Mouse (Mus musculus) intestine, postnatal 0 days (tissue): ENCODE measurements around the gene Acox2. TPM values are rescaled to one million over a fixed set of nuclear protein-coding genes. Genes with fewer than 3 reads are reported as not detected.

ENCODE experiments used
- ATAC-seq: fragments of 200-750 bp; cut with Nextera tagmentation; 2 replicates; pipeline ENCODE4 v1.8.0; 2017; ENCODE audit warnings: mild to moderate bottlenecking, moderate TSS enrichment, moderate library complexity
- H3K27ac ChIP-seq: fragments of 300-500 bp; sonication (generic); 2 replicates; pipeline ENCODE4 v1.5.1; 2014; ENCODE audit warnings: mild to moderate bottlenecking, low read depth, low read length, moderate library complexity
- H3K27me3 ChIP-seq: fragments of 300-500 bp; sonication (generic); replicated peaks from 2 replicates; pipeline ENCODE4 v1.6.1; 2014; ENCODE audit warnings: low read length, mixed read lengths; ENCODE audit not compliant: control insufficient read depth, insufficient read depth
- H3K36me3 ChIP-seq: fragments of 300-500 bp; sonication (generic); 2 replicates; pipeline ENCODE4 v1.6.1; 2014; ENCODE audit warnings: mild to moderate bottlenecking, moderate library complexity; ENCODE audit not compliant: control insufficient read depth, insufficient read depth
- H3K4me1 ChIP-seq: fragments of 300-500 bp; sonication (generic); replicated peaks from 2 replicates; pipeline ENCODE4 v1.6.1; 2014; ENCODE audit warnings: antibody characterized with exemption, low read length, mixed read lengths; ENCODE audit not compliant: control insufficient read depth, insufficient read depth
- H3K4me2 ChIP-seq: fragments of 300-500 bp; sonication (generic); replicated peaks from 2 replicates; pipeline ENCODE4 v1.6.1; 2014; ENCODE audit warnings: low read depth, mild to moderate bottlenecking, moderate library complexity
- H3K4me3 ChIP-seq: fragments of 300-500 bp; sonication (generic); 2 replicates; pipeline ENCODE4 v1.5.1; 2014; ENCODE audit warnings: low read depth, low read length
- H3K9ac ChIP-seq: fragments of 300-500 bp; sonication (generic); 2 replicates; pipeline ENCODE4 v1.6.1; 2014; ENCODE audit warnings: mild to moderate bottlenecking, low read depth, low read length
- H3K9me3 ChIP-seq: fragments of 300-500 bp; sonication (generic); 2 replicates; pipeline ENCODE4 v1.6.1; 2016; ENCODE audit warnings: mixed run types; ENCODE audit not compliant: control insufficient read depth
- CTCF ChIP-seq: sonication (generic); IDR thresholded peaks from 2 replicates; pipeline ENCODE4 v1.5.1; 2016; ENCODE audit warnings: low read depth, mild to moderate bottlenecking, control low read depth, antibody characterized with exemption, moderate library complexity
- WGBS: fragments of 180-500 bp; shearing (Covaris S2); extraction: QIAGEN DNeasy Blood & Tissue Kit; methylation state at CpG from one replicate; pipeline ENCODE4 v1.1.7; 2014; 5-methylcytosine and 5-hydroxymethylcytosine counted together
- polyA plus RNA-seq: library from polyadenylated mRNA; unstranded; fragments of >200 nt; fragmentation: Nextera tagmentation; extraction: Ambion mirVana; gene quantifications from 2 replicates; pipeline ENCODE4 v1.2.1, GENCODE M21; 2015

The Acox2 gene
- polyA plus RNA-seq, 1 experiment from 2014 or later: 9.3 TPM

DNA sequence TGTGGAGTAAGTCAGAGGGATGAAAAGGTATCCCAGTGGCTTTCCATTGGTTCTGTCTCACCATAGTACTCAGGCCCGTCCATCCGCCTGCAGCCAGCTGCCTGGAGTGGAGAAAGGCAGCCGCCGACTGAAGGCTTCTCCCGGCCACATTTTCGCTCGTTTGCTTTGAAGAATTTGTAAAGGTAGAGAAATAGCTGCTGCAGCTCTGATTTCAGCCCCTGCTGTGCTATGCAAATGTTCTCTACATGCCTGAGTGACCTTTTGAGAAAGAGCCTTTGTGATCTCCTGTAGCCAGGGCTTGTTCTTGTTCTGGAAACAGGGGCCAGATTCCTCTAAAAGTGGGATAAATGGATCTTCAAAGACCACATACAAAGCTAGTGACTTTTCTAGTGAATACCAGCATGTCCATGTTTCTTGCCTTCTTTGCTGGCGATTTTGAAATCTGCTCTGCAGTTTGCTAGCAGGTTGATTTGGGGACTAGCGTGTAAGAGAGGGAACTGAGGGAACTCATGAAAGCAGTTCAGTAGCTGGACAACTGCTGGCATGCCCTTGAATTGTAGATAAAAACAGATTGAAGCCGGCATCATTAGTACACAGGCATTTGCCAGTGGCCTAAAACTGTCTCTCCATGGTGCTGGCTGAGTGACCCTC lies 40.3 kb downstream of the Acox2 start:
- no peak for ATAC-seq
- no peaks in the 10 kb centered on the region for H3K9me3 ChIP-seq
- H3K36me3 ChIP-seq: peaks cover 14% of the 10 kb centered on the region; the same call in 1 of the 2 replicates
- H3K27ac ChIP-seq: no peak overlapping the region
- H3K4me2 ChIP-seq: no peak overlapping the region
- H3K4me1 ChIP-seq: no peaks in the 10 kb centered on the region
- no peak overlapping the region for H3K4me3 ChIP-seq
- TF ChIP-seq CTCF: no peak
- H3K27me3 ChIP-seq: no peaks in the 10 kb centered on the region
- WGBS: 71% methylated on average over 10 of the region's 10 CpGs
- H3K9ac ChIP-seq: no peak overlapping the region

DNA sequence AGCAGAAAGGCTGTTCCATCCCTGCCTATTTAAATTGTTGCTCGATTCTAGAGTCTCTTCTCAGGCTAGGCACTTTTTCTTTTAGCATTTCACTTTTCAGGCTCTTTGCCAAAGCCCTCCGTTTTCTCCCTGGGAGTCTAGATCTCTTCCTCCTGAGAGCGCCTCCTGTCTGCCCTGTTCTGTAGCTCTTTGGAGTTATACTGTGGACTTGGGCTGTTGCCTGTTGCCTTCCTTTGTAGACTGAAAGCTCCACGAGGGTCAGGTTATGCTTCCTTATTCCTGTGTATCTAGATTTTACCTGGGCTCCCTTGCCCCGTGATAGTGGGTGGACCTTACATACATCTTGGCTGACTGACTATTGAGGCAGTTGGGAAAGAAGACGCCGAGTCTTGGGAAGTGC lies 40.9 kb downstream of the Acox2 start:
- Histone ChIP-seq H3K9ac (no peak overlapping the region), H3K27ac (no peak overlapping the region), H3K27me3 (no peaks in the 10 kb centered on the region), H3K4me3 (no peak overlapping the region), H3K4me1 (no peaks in the 10 kb centered on the region), H3K9me3 (no peaks in the 10 kb centered on the region), H3K4me2 (no peak overlapping the region), H3K36me3 (peaks cover 14% of the 10 kb centered on the region; the same call in 1 of the 2 replicates)
- TF ChIP-seq CTCF: 0 out of 2 replicates have a peak, but pooled peaks have one; percentile 5
- ATAC-seq: no peak
- 67% methylated on average over 7 of the region's 7 CpGs for WGBS

DNA sequence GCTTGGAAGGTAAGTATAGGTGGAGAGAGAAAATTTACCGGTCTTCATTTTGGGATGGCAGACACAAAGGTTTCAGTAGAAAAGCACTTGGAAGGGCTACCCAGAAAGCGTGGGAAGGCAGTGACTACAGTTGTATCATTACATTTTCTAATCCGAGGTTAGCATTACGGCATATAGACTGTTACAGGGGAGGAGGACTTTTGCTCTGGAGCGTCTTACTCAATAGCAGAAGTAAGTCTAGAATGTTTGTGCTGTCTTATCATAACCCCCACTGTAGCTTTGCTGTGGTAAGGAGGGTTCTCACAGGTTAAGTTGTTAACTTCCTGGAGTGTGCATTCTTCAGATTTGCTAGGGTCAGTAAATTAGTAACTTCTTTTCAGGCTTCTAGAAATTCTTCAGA lies 43.1 kb downstream of the Acox2 start:
- peak overlapping the region; percentile 84 for H3K4me2 ChIP-seq
- H3K9me3 ChIP-seq: no peaks in the 10 kb centered on the region
- H3K27me3 ChIP-seq: no peaks in the 10 kb centered on the region
- peak; percentile 58 for ATAC-seq
- peak overlapping the region; percentile 18; the same call in 1 of the 2 replicates for H3K9ac ChIP-seq
- H3K4me3 ChIP-seq: peak overlapping the region; percentile 82; the same call in 1 of the 2 replicates
- 42% methylated on average over 5 of the region's 5 CpGs for WGBS
- no peak for TF ChIP-seq CTCF
- no peaks in the 10 kb centered on the region for H3K4me1 ChIP-seq
- 0 out of 2 replicates have a peak, but pooled peaks cover 3% of the 10 kb centered on the region for H3K36me3 ChIP-seq
- peak overlapping the region; percentile 69 for H3K27ac ChIP-seq

DNA sequence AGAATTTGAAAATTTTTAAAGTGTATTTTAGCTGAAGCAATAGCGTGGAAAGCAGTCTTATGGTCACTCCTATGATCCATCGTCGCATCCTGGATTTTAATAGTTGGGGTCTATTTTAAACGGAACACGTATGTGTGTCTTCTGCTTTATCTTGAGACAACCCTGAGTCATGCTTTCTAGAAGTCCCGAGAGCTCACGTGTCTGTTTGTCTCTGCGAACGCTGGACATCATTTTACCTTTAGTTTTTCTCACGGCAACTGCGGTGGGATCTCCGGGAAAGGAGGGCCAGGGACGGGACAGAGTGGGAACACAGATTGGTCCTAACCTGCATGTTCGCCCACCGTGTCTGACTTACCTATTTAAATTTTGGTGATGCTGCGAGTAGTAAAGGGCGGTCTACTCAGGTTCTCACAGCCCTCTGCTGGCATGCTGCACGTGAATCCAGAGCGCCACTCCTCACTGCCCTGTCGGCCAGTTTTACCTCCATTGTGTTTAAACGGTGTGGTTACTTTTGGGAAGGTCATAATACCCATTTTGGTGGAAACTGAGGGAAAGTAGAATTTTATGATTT lies 43.9 kb downstream of the Acox2 start:
- TF ChIP-seq CTCF: 0 out of 2 replicates have a peak, but pooled peaks have one; percentile 24
- WGBS: 26% methylated on average over 21 of the region's 21 CpGs
- H3K27ac ChIP-seq: peak overlapping the region; percentile 69
- no peaks in the 10 kb centered on the region for H3K36me3 ChIP-seq
- ATAC-seq: no peak
- no peaks in the 10 kb centered on the region for H3K27me3 ChIP-seq
- H3K9ac ChIP-seq: peak overlapping the region; percentile 92; the same call in 1 of the 2 replicates
- peak overlapping the region; percentile 82 for H3K4me3 ChIP-seq
- peak overlapping the region; percentile 84 for H3K4me2 ChIP-seq
- H3K9me3 ChIP-seq: no peaks in the 10 kb centered on the region
- H3K4me1 ChIP-seq: no peaks in the 10 kb centered on the region

DNA sequence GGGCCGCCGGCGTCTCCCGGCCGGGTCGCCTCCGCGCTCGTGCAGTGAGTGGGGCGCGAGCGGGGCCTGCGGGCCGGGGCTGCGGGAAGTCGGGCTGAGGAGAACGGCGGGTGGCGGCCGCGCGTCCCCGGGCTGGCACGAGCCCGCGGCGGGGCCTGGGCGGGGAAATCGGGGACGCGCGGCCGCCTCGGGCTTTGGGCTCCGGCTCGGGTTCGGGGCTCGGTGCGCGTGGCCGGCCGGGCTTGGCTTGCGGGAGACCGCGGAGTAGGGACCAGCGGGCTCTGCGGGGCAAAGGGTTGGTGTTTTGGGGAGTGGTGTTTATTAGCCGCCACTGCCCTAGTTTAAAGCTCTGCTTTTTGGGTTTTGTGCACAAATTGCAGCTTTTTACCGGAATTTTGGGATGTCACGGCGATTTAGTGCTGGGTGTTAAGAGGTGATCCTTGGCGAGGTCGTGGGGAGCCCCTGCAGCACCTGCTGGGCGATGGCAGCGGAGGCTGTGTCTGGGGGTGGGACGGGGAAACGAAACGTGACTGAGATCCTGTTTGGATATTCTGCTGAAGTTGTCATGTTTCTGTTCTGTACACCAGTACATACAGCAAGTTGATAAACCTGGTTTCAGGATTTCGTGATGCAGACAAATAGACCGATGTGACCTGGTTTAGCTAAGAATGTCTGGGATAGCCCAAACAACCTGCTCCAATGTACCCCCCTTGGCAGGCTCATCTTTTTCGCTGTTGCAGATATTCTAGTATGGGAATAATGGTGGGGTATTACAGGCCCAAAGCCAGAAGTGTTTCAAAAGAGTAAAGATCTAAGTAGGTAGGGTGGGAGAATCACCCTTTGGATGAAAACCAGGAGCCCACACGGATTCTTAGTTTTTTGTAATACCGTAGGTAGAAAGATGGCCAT lies 44.6 kb downstream of the Acox2 start:
- Histone ChIP-seq H3K27me3 (no peaks in the 10 kb centered on the region), H3K4me3 (peak overlapping the region; percentile 82), H3K9me3 (no peaks in the 10 kb centered on the region), H3K9ac (peak overlapping the region; percentile 92), H3K4me1 (no peaks in the 10 kb centered on the region), H3K36me3 (no peaks in the 10 kb centered on the region), H3K4me2 (peak overlapping the region; percentile 84), H3K27ac (peak overlapping the region; percentile 96)
- WGBS: 3% methylated on average over 51 of the region's 63 CpGs
- peak; percentile 64 for ATAC-seq
- no peak for TF ChIP-seq CTCF

DNA sequence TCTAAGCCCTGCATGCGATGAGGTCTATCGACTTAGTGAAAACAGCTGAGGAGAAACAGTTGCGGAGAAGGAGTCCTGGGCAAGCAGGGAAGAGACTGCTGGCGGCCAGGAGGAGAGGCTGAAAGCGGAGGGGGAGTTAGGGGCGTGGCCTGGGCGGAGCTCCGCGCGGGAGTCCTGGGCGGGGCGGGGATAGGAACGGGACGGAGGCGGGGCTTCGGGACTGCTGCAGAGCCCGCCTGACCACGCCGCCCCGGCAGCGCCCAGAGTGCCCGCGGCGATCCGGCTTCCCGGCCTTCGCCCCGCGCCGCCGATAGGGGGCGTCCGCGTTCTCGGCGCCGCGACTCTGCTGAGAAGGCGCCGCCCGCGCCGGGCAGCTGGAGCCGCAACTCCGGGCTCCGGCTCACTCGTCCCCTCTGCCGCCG lies 45.3 kb downstream of the Acox2 start, which contains the start of gene Kctd6:
Gene Kctd6 (plus strand): TSS at position 338 of the 422 bp plus-strand sequence.
- Histone ChIP-seq H3K4me3 (peak within 1 kb of the TSS; percentile 82), H3K4me2 (peak within 1 kb of the TSS; percentile 84), H3K9ac (peak within 1 kb of the TSS; percentile 92), H3K9me3 (no peaks in the 10 kb centered on the region), H3K27ac (peak within 1 kb of the TSS; percentile 96), H3K36me3 (no peaks in the 10 kb centered on the region), H3K27me3 (no peaks in the 10 kb centered on the region), H3K4me1 (no peaks in the 10 kb centered on the region)
- under 1% methylated on average over 46 of the region's 49 CpGs for WGBS
- ATAC-seq: peak; percentile 94
- TF ChIP-seq CTCF: peak; percentile 83
